Mouse (Mus musculus) forebrain, embryonic 10.5 days (tissue): ENCODE results near the gene Acnat2. TPM values are rescaled to one million over a fixed set of nuclear protein-coding genes. Genes with fewer than 3 reads are reported as not detected.
"Not testable (repeated sequence)": the region's sequence is repeated elsewhere in the genome, so short reads cannot be mapped to it uniquely, and the experiment has no call there.

Experiments used
- DNase-seq: peaks from one replicate; pipeline ENCODE4 v3.0.0-alpha.2; 2017; ENCODE audit warnings: low spot score; ENCODE audit errors: extremely low spot score
- H3K27ac ChIP-seq: fragments of 300-500 bp; sonication (generic); 2 replicates; pipeline ENCODE4 v1.5.1; 2016; ENCODE audit warnings: mild to moderate bottlenecking
- H3K27me3 ChIP-seq: fragments of 300-500 bp; sonication (generic); 2 replicates; pipeline ENCODE4 v1.6.1; 2016; ENCODE audit warnings: mild to moderate bottlenecking; ENCODE audit not compliant: poor library complexity, severe bottlenecking
- H3K36me3 ChIP-seq: fragments of 300-500 bp; sonication (generic); replicated peaks from 2 replicates; pipeline ENCODE4 v1.6.1; 2016; ENCODE audit warnings: mild to moderate bottlenecking, moderate library complexity
- H3K4me1 ChIP-seq: fragments of 300-500 bp; sonication (generic); 2 replicates; pipeline ENCODE4 v1.6.1; 2016
- H3K4me3 ChIP-seq: fragments of 300-500 bp; sonication (generic); 2 replicates; pipeline ENCODE4 v1.5.1; 2016; ENCODE audit warnings: mild to moderate bottlenecking, moderate library complexity
- H3K9me3 ChIP-seq: fragments of 300-500 bp; sonication (generic); 2 replicates; pipeline ENCODE4 v1.6.1; 2016; ENCODE audit warnings: mild to moderate bottlenecking, moderate library complexity
- WGBS: fragments of 180-500 bp; shearing (Covaris S2); methylation state at CpG from one replicate; pipeline ENCODE4 v1.1.7; 2016; 5-methylcytosine and 5-hydroxymethylcytosine counted together
- polyA plus RNA-seq: library from polyadenylated mRNA; unstranded; fragments of >200 nt; fragmentation: Nextera tagmentation; extraction: Ambion mirVana; gene quantifications from 2 replicates; pipeline ENCODE4 v1.2.1, GENCODE M21; 2016

The Acnat2 gene
- polyA plus RNA-seq: not detected in 2 replicates

GRCm38 (mm10) chr4:49407957-49408356 lies at the start of gene Acnat2:
Acnat2 (minus strand) TSS chr4:49408151.
- H3K27ac ChIP-seq, H3K27me3 ChIP-seq, H3K4me1 ChIP-seq, H3K9me3 ChIP-seq, H3K36me3 ChIP-seq, DNase-seq, H3K4me3 ChIP-seq: not testable (repeated sequence)
- whole genome bisulfite sequencing: 87% methylated on average over 5 of the region's 5 CpGs

- Histone ChIP-seq H3K27me3 (no peaks in the 10 kb centered on the region), H3K36me3 (no peaks in the 10 kb centered on the region), H3K9me3 (no peaks in the 10 kb centered on the region), H3K4me1 (no peaks in the 10 kb centered on the region), H3K4me3 (no peak overlapping the region), H3K27ac (no peak overlapping the region)
- 79% methylated on average over 2 of the region's 2 CpGs for WGBS
- DNase-seq: no peak
These were observed 48.2 kb upstream of the Acnat2 start for GRCm38 (mm10) chr4:49456171-49456570.

- Histone ChIP-seq H3K27ac (no peak overlapping the region), H3K4me1 (no peaks in the 10 kb centered on the region), H3K9me3 (no peaks in the 10 kb centered on the region), H3K27me3 (no peaks in the 10 kb centered on the region), H3K4me3 (no peak overlapping the region), H3K36me3 (no peaks in the 10 kb centered on the region)
- WGBS: 95% methylated on average over 1 of the region's 1 CpGs
- no peak for DNase-seq
These were observed 44.0 kb upstream of the Acnat2 start for GRCm38 (mm10) chr4:49451848-49452551.

GRCm38 (mm10) chr4:49451133-49451847 lies 43.3 kb upstream of the Acnat2 start:
- H3K27ac ChIP-seq, H3K4me3 ChIP-seq, DNase-seq, H3K36me3 ChIP-seq, H3K9me3 ChIP-seq, H3K4me1 ChIP-seq, H3K27me3 ChIP-seq: not testable (repeated sequence)
- WGBS: 95% methylated on average over 1 of the region's 1 CpGs

- not testable (repeated sequence) for DNase-seq, H3K9me3 ChIP-seq, H3K4me3 ChIP-seq, H3K4me1 ChIP-seq, H3K36me3 ChIP-seq, H3K27me3 ChIP-seq, H3K27ac ChIP-seq
- WGBS: 97% methylated on average over 3 of the region's 3 CpGs
These were observed 29.0 kb upstream of the Acnat2 start for GRCm38 (mm10) chr4:49436968-49437367.

GRCm38 (mm10) chr4:49410151-49410550 lies 2.2 kb upstream of the Acnat2 start:
- not testable (repeated sequence) for DNase-seq, H3K27ac ChIP-seq, H3K4me3 ChIP-seq, H3K9me3 ChIP-seq, H3K4me1 ChIP-seq, H3K27me3 ChIP-seq, H3K36me3 ChIP-seq
- 81% methylated on average over 2 of the region's 2 CpGs for WGBS

- Histone ChIP-seq H3K4me3 (no peak overlapping the region), H3K36me3 (no peaks in the 10 kb centered on the region), H3K27ac (no peak overlapping the region), H3K4me1 (no peaks in the 10 kb centered on the region), H3K27me3 (no peaks in the 10 kb centered on the region), H3K9me3 (no peaks in the 10 kb centered on the region)
- no peak for DNase-seq
- WGBS: 52% methylated on average over 2 of the region's 2 CpGs
These were observed 21.1 kb downstream of the Acnat2 start for GRCm38 (mm10) chr4:49386873-49387272.

GRCm38 (mm10) chr4:49383576-49384318 lies 24.2 kb downstream of the Acnat2 start:
- H3K27me3 ChIP-seq, H3K36me3 ChIP-seq, DNase-seq, H3K9me3 ChIP-seq, H3K4me1 ChIP-seq, H3K4me3 ChIP-seq, H3K27ac ChIP-seq: not testable (repeated sequence)
- WGBS: 92% methylated on average over 2 of the region's 2 CpGs

GRCm38 (mm10) chr4:49368046-49368445 lies 39.9 kb downstream of the Acnat2 start:
- H3K27ac ChIP-seq, H3K4me3 ChIP-seq, H3K36me3 ChIP-seq, DNase-seq, H3K4me1 ChIP-seq, H3K27me3 ChIP-seq: not testable (repeated sequence)
- H3K9me3 ChIP-seq: peaks cover 19% of the 10 kb centered on the region
- WGBS: 85% methylated on average over 3 of the region's 3 CpGs

GRCm38 (mm10) chr4:49357097-49357496 lies 50.9 kb downstream of the Acnat2 start:
- DNase-seq: no peak
- 80% methylated on average over 2 of the region's 2 CpGs for WGBS
- Histone ChIP-seq H3K9me3 (peaks cover 7% of the 10 kb centered on the region), H3K27ac (no peak overlapping the region), H3K4me3 (no peak overlapping the region), H3K27me3 (no peaks in the 10 kb centered on the region), H3K36me3 (no peaks in the 10 kb centered on the region), H3K4me1 (no peaks in the 10 kb centered on the region)

- Histone ChIP-seq H3K36me3 (no peaks in the 10 kb centered on the region), H3K4me3 (no peak overlapping the region), H3K27me3 (no peaks in the 10 kb centered on the region), H3K9me3 (no peaks in the 10 kb centered on the region), H3K4me1 (no peaks in the 10 kb centered on the region), H3K27ac (no peak overlapping the region)
- no peak for DNase-seq
- 89% methylated on average over 4 of the region's 4 CpGs for WGBS
These were observed 57.5 kb downstream of the Acnat2 start for GRCm38 (mm10) chr4:49350470-49350869.

- no peak for DNase-seq
- H3K4me1 ChIP-seq: no peaks in the 10 kb centered on the region
- WGBS: 51% methylated on average over 2 of the region's 2 CpGs
- no peaks in the 10 kb centered on the region for H3K9me3 ChIP-seq
- H3K4me3 ChIP-seq: no peak overlapping the region
- no peak overlapping the region for H3K27ac ChIP-seq
- H3K27me3 ChIP-seq: no peaks in the 10 kb centered on the region
- no peaks in the 10 kb centered on the region for H3K36me3 ChIP-seq
These were observed 59.3 kb downstream of the Acnat2 start for GRCm38 (mm10) chr4:49348677-49349076.

- not testable (repeated sequence) for H3K36me3 ChIP-seq, H3K4me3 ChIP-seq, H3K9me3 ChIP-seq, H3K27me3 ChIP-seq, H3K27ac ChIP-seq, H3K4me1 ChIP-seq, DNase-seq
- WGBS: 76% methylated on average over 1 of the region's 1 CpGs
These were observed 60.0 kb downstream of the Acnat2 start for GRCm38 (mm10) chr4:49348001-49348400.
